Mouse (Mus musculus): ENCODE measurements around the gene Olfr5.

GRCm38 (mm10) chr7:6447771-6448170 is 39.0 kb downstream of the Olfr5 start:
- TF ChIP-seq CTCF (IDR thresholded peaks at IDR 0.05; ENCODE audit: low read depth) (no peak), EP300 (IDR thresholded peaks at IDR 0.05; ENCODE audit: low read depth) (no peak)
